Mouse (Mus musculus) hindbrain, embryonic 13.5 days (tissue): ENCODE measurements around the gene Ccndbp1. TPM values are rescaled to one million over a fixed set of nuclear protein-coding genes. Genes with fewer than 3 reads are reported as not detected.
A peak's percentile ranks its signal among the peaks of the same experiment; 100 is the strongest.
"Not testable (repeated sequence)": the region's sequence is repeated elsewhere in the genome, so short reads cannot be mapped to it uniquely, and the experiment has no call there.

ENCODE experiments used
- ATAC-seq: fragments of 200-750 bp; cut with Nextera tagmentation; 2 replicates; pipeline ENCODE4 v1.8.0; 2017; ENCODE audit warnings: moderate TSS enrichment; ENCODE audit not compliant: low FRiP score
- H3K27ac ChIP-seq: fragments of 300-500 bp; sonication (generic); 2 replicates; pipeline ENCODE4 v1.5.1; 2015; ENCODE audit warnings: inconsistent platforms, mild to moderate bottlenecking, moderate library complexity
- H3K27me3 ChIP-seq: fragments of 300-500 bp; sonication (generic); 2 replicates; pipeline ENCODE4 v1.6.1; 2015; ENCODE audit warnings: mild to moderate bottlenecking, inconsistent platforms
- H3K36me3 ChIP-seq: fragments of 300-500 bp; sonication (generic); 2 replicates; pipeline ENCODE4 v1.6.1; 2015; ENCODE audit warnings: mild to moderate bottlenecking, inconsistent platforms
- H3K4me1 ChIP-seq: fragments of 300-500 bp; sonication (generic); replicated peaks from 2 replicates; pipeline ENCODE4 v1.6.1; 2015; ENCODE audit warnings: inconsistent platforms
- H3K4me2 ChIP-seq: fragments of 300-500 bp; sonication (generic); 2 replicates; pipeline ENCODE4 v1.6.1; 2015; ENCODE audit warnings: inconsistent platforms, mild to moderate bottlenecking, moderate library complexity
- H3K4me3 ChIP-seq: fragments of 300-500 bp; sonication (generic); 2 replicates; pipeline ENCODE4 v1.5.1; 2015; ENCODE audit warnings: mild to moderate bottlenecking, inconsistent platforms
- H3K9ac ChIP-seq: fragments of 300-500 bp; sonication (generic); 2 replicates; pipeline ENCODE4 v1.6.1; 2015; ENCODE audit warnings: mild to moderate bottlenecking, inconsistent platforms
- H3K9me3 ChIP-seq: fragments of 300-500 bp; sonication (generic); 2 replicates; pipeline ENCODE4 v1.6.1; 2016; ENCODE audit warnings: inconsistent platforms
- WGBS: fragments of 180-500 bp; shearing (Covaris S2); methylation state at CpG from one replicate; pipeline ENCODE4 v1.1.7; 2015; 5-methylcytosine and 5-hydroxymethylcytosine counted together
- polyA plus RNA-seq: library from polyadenylated mRNA; unstranded; fragments of >200 nt; fragmentation: Nextera tagmentation; extraction: Ambion mirVana; gene quantifications from 2 replicates; pipeline ENCODE4 v1.2.1, GENCODE M21; 2015

Ccndbp1 gene
- polyA plus RNA-seq, 1 experiment from 2014 or later: 78.0 TPM

DNA sequence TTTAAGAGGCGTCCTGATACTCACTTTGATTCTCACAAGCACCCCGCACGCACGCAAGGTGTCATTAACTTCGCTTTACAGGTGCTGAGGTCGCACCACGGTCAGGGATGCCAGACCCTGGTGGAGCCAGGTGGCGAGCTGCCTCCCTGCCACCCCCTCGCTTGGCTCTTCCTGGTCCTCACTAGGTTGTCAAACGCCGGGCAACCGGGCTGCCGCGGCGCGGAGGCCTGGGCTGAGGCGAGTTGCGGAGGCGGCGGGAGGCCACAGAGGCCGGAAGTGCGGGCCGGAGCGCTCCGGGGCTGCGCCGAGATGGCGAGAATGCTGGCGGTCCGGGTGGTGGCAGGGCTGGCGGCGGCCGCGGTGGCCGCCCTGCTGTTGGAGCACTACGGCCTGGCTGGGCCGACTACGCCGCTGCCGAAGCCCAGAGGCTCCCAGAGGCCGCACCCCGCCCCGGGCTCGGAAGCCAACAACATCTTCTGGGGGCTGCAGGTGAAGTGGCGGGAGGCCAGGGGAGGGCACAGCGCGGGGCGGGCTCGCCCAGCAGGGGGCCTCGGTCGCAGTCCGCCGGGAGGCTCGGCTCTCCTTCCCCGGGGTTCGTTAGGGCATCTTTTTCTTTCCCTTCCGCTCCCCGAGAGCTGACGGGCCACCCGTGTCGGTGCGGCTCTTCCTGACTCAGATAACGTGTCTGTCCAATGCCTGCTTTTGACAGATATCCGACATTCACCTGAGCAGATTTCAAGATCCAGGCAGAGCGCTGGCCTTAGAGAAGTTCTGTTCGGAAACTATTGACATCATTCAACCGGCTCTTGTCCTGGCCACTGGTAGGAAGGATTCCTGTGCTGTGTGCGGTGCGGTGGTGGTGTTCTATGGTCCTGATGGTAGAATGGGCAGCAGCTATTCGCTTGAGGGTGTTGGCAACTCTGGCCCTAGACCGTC lies 30.9 kb upstream of the Ccndbp1 start, which contains the start of gene Tmem62:
Gene Tmem62 (plus strand): TSS at position 28 of the 936 bp plus-strand sequence.
- Histone ChIP-seq H3K9me3 (no peaks in the 10 kb centered on the region), H3K36me3 (peaks cover 9% of the 10 kb centered on the region), H3K4me2 (peak within 1 kb of the TSS; percentile 86), H3K27ac (peak within 1 kb of the TSS; percentile 89), H3K27me3 (0 out of 2 replicates have a peak, but pooled peaks cover 3% of the 10 kb centered on the region), H3K4me3 (peak within 1 kb of the TSS; percentile 81), H3K4me1 (peaks cover 11% of the 10 kb centered on the region), H3K9ac (peak within 1 kb of the TSS; percentile 90)
- peak; percentile 68 for ATAC-seq
- WGBS: 1% methylated on average over 64 of the region's 71 CpGs

DNA sequence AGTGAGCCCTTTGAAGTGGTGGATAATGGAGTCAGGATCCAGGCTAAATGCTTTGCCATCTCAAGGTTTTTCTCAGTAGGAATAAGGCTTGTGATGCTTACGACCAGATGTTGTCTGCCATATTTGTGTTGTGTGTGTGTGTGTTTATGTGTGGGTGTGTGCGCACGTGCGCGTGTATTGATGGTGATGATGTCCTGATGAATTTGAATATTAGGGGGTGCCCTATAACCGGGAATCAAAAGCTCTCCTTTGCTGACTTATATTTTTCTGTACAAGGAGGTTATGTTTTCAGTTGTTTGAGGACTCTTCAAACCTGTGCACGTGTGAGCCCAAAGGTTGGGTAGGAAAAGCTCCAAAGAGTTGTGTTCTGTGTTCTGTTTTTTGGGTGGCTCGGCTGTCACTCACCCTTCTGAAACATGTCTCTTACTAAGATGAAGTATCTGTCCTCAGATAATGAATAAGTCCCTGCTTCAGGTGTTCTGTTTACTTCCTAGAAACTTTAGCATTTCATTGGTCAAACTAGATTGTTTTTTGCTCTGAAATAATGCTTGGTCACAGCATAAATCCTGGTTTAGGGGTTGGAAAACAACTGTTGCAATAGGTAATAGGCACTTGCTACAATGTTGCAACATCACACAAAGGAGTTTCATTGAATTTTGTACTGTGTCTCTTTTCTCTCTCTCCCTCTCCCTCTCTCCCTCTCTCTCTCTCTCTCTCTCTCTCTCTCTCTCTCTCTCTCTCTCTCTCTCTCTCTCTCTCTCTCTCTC lies 30.1 kb upstream of the Ccndbp1 start:
- Histone ChIP-seq H3K9me3 (no peaks in the 10 kb centered on the region), H3K4me2 (peak overlapping the region; percentile 86), H3K4me3 (peak overlapping the region; percentile 81), H3K4me1 (peaks cover 7% of the 10 kb centered on the region), H3K27me3 (0 out of 2 replicates have a peak, but pooled peaks cover under 1% of the 10 kb centered on the region), H3K36me3 (peaks cover 9% of the 10 kb centered on the region), H3K9ac (peak overlapping the region; percentile 90), H3K27ac (peak overlapping the region; percentile 89)
- no peak for ATAC-seq
- WGBS: 80% methylated on average over 8 of the region's 8 CpGs

GRCm38 (mm10) chr2:120978693-120979037 lies 29.5 kb upstream of the Ccndbp1 start:
- Histone ChIP-seq H3K9me3 (no peaks in the 10 kb centered on the region), H3K27me3 (no peaks in the 10 kb centered on the region), H3K4me1 (peaks cover 7% of the 10 kb centered on the region), H3K27ac (no peak overlapping the region), H3K36me3 (peaks cover 9% of the 10 kb centered on the region), H3K4me3 (no peak overlapping the region), H3K4me2 (no peak overlapping the region), H3K9ac (no peak overlapping the region)
- no peak for ATAC-seq
- WGBS: 45% methylated on average over 2 of the region's 2 CpGs

- H3K9me3 ChIP-seq: no peaks in the 10 kb centered on the region
- peaks cover 9% of the 10 kb centered on the region for H3K36me3 ChIP-seq
- no peak for ATAC-seq
- no peak overlapping the region for H3K4me2 ChIP-seq
- WGBS: 94% methylated on average over 1 of the region's 1 CpGs
- no peak overlapping the region for H3K9ac ChIP-seq
- no peak overlapping the region for H3K27ac ChIP-seq
- no peak overlapping the region for H3K4me3 ChIP-seq
- H3K27me3 ChIP-seq: no peaks in the 10 kb centered on the region
- peaks cover 7% of the 10 kb centered on the region for H3K4me1 ChIP-seq
Observed at GRCm38 (mm10) chr2:120979819-120980218, 28.4 kb upstream of the Ccndbp1 start.

- no peaks in the 10 kb centered on the region for H3K27me3 ChIP-seq
- H3K9ac ChIP-seq: no peak overlapping the region
- H3K27ac ChIP-seq: no peak overlapping the region
- H3K36me3 ChIP-seq: peaks cover 15% of the 10 kb centered on the region
- H3K4me3 ChIP-seq: no peak overlapping the region
- ATAC-seq: no peak
- H3K4me1 ChIP-seq: peaks cover 7% of the 10 kb centered on the region
- no peak overlapping the region for H3K4me2 ChIP-seq
- no peaks in the 10 kb centered on the region for H3K9me3 ChIP-seq
- 77% methylated on average over 2 of the region's 2 CpGs for WGBS
Observed at GRCm38 (mm10) chr2:120980861-120981260, 27.3 kb upstream of the Ccndbp1 start.

DNA sequence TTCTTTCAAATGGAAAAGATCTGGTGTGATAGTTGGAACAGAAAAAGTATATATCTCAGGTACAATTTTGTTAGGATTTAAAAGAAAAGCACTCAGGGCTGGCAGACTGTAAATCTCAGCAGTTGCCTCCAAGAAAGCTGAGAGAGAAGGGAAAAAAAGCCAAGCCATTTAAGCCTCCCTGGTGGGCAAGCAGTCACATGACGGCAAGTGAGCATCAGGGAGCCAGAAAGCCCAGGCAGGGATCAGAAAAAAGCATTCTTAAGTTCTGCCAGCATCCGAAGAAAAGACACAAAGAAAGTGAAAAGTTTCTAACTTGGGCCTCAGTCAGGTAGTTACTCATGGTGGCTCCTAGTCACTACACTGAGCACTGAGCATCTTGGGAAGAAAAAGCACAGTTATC lies 24.6 kb upstream of the Ccndbp1 start:
- H3K9me3 ChIP-seq: no peaks in the 10 kb centered on the region
- 12% methylated on average over 2 of the region's 2 CpGs for WGBS
- H3K4me1 ChIP-seq: no peaks in the 10 kb centered on the region
- H3K4me2 ChIP-seq: no peak overlapping the region
- no peak overlapping the region for H3K27ac ChIP-seq
- H3K27me3 ChIP-seq: no peaks in the 10 kb centered on the region
- no peak overlapping the region for H3K4me3 ChIP-seq
- ATAC-seq: no peak
- H3K9ac ChIP-seq: no peak overlapping the region
- H3K36me3 ChIP-seq: peaks cover 21% of the 10 kb centered on the region

GRCm38 (mm10) chr2:120985241-120985640 lies 23.0 kb upstream of the Ccndbp1 start:
- no peaks in the 10 kb centered on the region for H3K4me1 ChIP-seq
- H3K9ac ChIP-seq: no peak overlapping the region
- H3K4me2 ChIP-seq: no peak overlapping the region
- ATAC-seq: no peak
- WGBS: 86% methylated on average over 1 of the region's 1 CpGs
- no peak overlapping the region for H3K4me3 ChIP-seq
- H3K9me3 ChIP-seq: no peaks in the 10 kb centered on the region
- peaks cover 25% of the 10 kb centered on the region for H3K36me3 ChIP-seq
- H3K27me3 ChIP-seq: no peaks in the 10 kb centered on the region
- H3K27ac ChIP-seq: no peak overlapping the region

- no peak for ATAC-seq
- WGBS: 71% methylated on average over 4 of the region's 4 CpGs
- Histone ChIP-seq H3K27ac (no peak overlapping the region), H3K9me3 (no peaks in the 10 kb centered on the region), H3K9ac (no peak overlapping the region), H3K4me3 (no peak overlapping the region), H3K4me2 (no peak overlapping the region), H3K36me3 (peaks cover 7% of the 10 kb centered on the region), H3K4me1 (no peaks in the 10 kb centered on the region), H3K27me3 (no peaks in the 10 kb centered on the region)
Observed at GRCm38 (mm10) chr2:120991196-120991595, 17.0 kb upstream of the Ccndbp1 start.

- H3K4me3 ChIP-seq, H3K4me1 ChIP-seq, H3K27ac ChIP-seq, H3K9ac ChIP-seq, ATAC-seq, H3K9me3 ChIP-seq, H3K4me2 ChIP-seq, H3K27me3 ChIP-seq: not testable (repeated sequence)
- 77% methylated on average over 1 of the region's 1 CpGs for WGBS
- peaks cover 11% of the 10 kb centered on the region for H3K36me3 ChIP-seq
Observed at GRCm38 (mm10) chr2:120996607-120997006, 11.6 kb upstream of the Ccndbp1 start.

GRCm38 (mm10) chr2:120998863-120999262 lies 9.3 kb upstream of the Ccndbp1 start:
- 84% methylated on average over 8 of the region's 8 CpGs for WGBS
- no peak for ATAC-seq

GRCm38 (mm10) chr2:121003586-121003985 lies 4.6 kb upstream of the Ccndbp1 start:
- Histone ChIP-seq H3K4me3 (no peak overlapping the region), H3K9ac (no peak overlapping the region), H3K9me3 (no peaks in the 10 kb centered on the region), H3K4me1 (peaks cover under 1% of the 10 kb centered on the region; the same call in 1 of the 2 replicates), H3K4me2 (no peak overlapping the region), H3K27me3 (no peaks in the 10 kb centered on the region), H3K27ac (no peak overlapping the region), H3K36me3 (peaks cover 11% of the 10 kb centered on the region)
- no peak for ATAC-seq
- 71% methylated on average over 2 of the region's 2 CpGs for WGBS

More at GRCm38 (mm10) chr2:120998863-120999262, 9.3 kb upstream of the Ccndbp1 start:
- Histone ChIP-seq H3K9ac (no peak overlapping the region), H3K27ac (no peak overlapping the region), H3K27me3 (no peaks in the 10 kb centered on the region), H3K4me3 (no peak overlapping the region), H3K4me1 (no peaks in the 10 kb centered on the region), H3K9me3 (no peaks in the 10 kb centered on the region), H3K4me2 (no peak overlapping the region), H3K36me3 (peaks cover 11% of the 10 kb centered on the region)

DNA sequence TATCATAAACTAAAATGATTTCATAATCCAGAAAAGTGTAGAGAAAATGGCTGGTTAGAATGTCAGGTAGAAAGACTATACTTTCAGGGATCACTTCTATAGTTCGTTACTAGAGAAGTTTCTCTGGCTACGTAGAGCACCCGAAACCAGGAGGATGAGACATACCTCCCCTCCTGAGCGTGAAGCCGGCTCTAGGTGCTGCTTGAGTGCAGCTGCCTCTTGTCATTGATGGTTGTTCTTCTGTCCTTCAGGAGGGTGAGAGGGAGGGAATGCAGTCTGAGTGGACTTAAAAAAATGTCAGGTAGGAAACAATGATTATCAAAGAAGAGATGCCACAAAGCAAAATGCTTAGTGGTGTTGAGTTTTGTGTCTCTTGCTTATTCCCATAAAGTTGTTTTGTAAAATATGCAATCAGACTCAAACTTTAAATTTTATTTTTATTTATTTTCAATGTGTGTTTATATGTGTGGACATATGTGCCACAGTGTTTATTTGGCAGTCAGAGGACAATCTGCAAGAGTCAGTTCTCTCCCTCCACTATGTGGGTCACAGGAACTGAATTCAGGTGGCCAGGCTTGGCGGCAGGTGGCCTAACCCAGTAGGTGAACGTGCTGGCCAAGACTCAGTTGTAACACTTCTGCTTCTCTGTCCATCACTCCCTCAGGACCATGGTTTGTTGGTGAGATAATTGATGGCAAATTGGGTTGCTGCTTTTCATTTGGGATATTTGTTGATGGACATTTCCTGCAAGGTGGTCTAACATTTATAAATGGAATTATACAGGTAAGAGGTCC lies 4.0 kb upstream of the Ccndbp1 start:
- H3K36me3 ChIP-seq: peaks cover 11% of the 10 kb centered on the region
- H3K4me3 ChIP-seq: no peak overlapping the region
- no peaks in the 10 kb centered on the region for H3K9me3 ChIP-seq
- H3K4me1 ChIP-seq: peaks cover 7% of the 10 kb centered on the region
- no peaks in the 10 kb centered on the region for H3K27me3 ChIP-seq
- H3K9ac ChIP-seq: no peak overlapping the region
- H3K4me2 ChIP-seq: no peak overlapping the region
- 87% methylated on average over 7 of the region's 7 CpGs for WGBS
- ATAC-seq: no peak
- H3K27ac ChIP-seq: no peak overlapping the region
